Mouse (Mus musculus) layer of hippocampus, postnatal 10 days (tissue): ENCODE results near the gene Cep97. TPM values are rescaled to one million over a fixed set of nuclear protein-coding genes. Genes with fewer than 3 reads are reported as not detected.
A peak's percentile ranks its signal among the peaks of the same experiment; 100 is the strongest.
"Not testable (repeated sequence)": the region's sequence is repeated elsewhere in the genome, so short reads cannot be mapped to it uniquely, and the experiment has no call there.

Experiments
- DNase-seq, 2 experiments: peaks; one replicate each; pipeline ENCODE4 v3.0.0; 2021; ENCODE audit warnings: low spot score in 2 of 2
- total RNA-seq, 2 experiments: library from RNA; stranded (reverse); gene quantifications; 2 replicates each; pipeline ENCODE4 v1.2.3; 2021

Gene Cep97
- total RNA-seq, 2 experiments from 2014 or later: 9.8 to 11.5 TPM

GRCm38 (mm10) chr16:55891346-55891745 lies 43.3 kb downstream of the Cep97 start:
- DNase-seq: no peak

- no peak for DNase-seq
Observed at GRCm38 (mm10) chr16:55890346-55891136, 44.1 kb downstream of the Cep97 start.

- no peak for DNase-seq
Observed at GRCm38 (mm10) chr16:55889451-55889850, 45.2 kb downstream of the Cep97 start.

- no peak for DNase-seq
Observed at GRCm38 (mm10) chr16:55888584-55888960, 46.1 kb downstream of the Cep97 start.

- no peak for DNase-seq
Observed at GRCm38 (mm10) chr16:55887814-55888583, 46.7 kb downstream of the Cep97 start.

GRCm38 (mm10) chr16:55884246-55884645 lies 50.4 kb downstream of the Cep97 start:
- no peak for DNase-seq

- DNase-seq: no peak
Observed at GRCm38 (mm10) chr16:55876025-55876424, 58.6 kb downstream of the Cep97 start.

- DNase-seq: no peak
Observed at GRCm38 (mm10) chr16:55863832-55864231, 70.8 kb downstream of the Cep97 start.

- DNase-seq: peak; percentile 65 to 71
Observed at GRCm38 (mm10) chr16:55863149-55863815, 71.4 kb downstream of the Cep97 start.

- no peak for DNase-seq
Observed at GRCm38 (mm10) chr16:55861104-55861503, 73.6 kb downstream of the Cep97 start.

GRCm38 (mm10) chr16:55859421-55859820 lies 75.2 kb downstream of the Cep97 start:
- DNase-seq: not testable (repeated sequence)

- DNase-seq: peak; percentile 73 to 75
Observed at GRCm38 (mm10) chr16:55858465-55858864, 76.2 kb downstream of the Cep97 start.

- DNase-seq: peak; percentile 80
Observed at GRCm38 (mm10) chr16:55852943-55853727, 81.5 kb downstream of the Cep97 start.

- no peak for DNase-seq
Observed at GRCm38 (mm10) chr16:55852515-55852914, 82.1 kb downstream of the Cep97 start.

GRCm38 (mm10) chr16:55850485-55850884 lies 84.2 kb downstream of the Cep97 start:
- no peak for DNase-seq

Other genes with a start within 250 kb of the Cep97 start
- gene Nfkbiz, start 96.0 kb downstream of the Cep97 start, total RNA-seq: 1 to 10 TPM; 4.4 to 4.5 TPM
- gene Nxpe3, start 39.6 kb downstream of the Cep97 start, total RNA-seq: 1 to 10 TPM; 7.9 to 8.3 TPM
- gene Rpl24, start 31.4 kb upstream of the Cep97 start, total RNA-seq: 100 to 1,000 TPM; 450 to 460 TPM
- gene Zbtb11, start 39.0 kb upstream of the Cep97 start, total RNA-seq: 10 to 100 TPM; 30.3 to 32.1 TPM
- 100 to 1,000 TPM; 122 to 132 TPM for gene Pcnp, start 94.9 kb upstream of the Cep97 start, total RNA-seq
- 10 to 100 TPM; 10.3 to 10.9 TPM for gene Trmt10c, start 103.0 kb upstream of the Cep97 start, total RNA-seq
- gene Senp7, start 113.5 kb upstream of the Cep97 start, total RNA-seq: 10 to 100 TPM; 49.3 to 53.4 TPM